Mouse (Mus musculus) stomach, postnatal 0 days (tissue): ENCODE data around the gene Atp5h. TPM values are rescaled to one million over a fixed set of nuclear protein-coding genes. Genes with fewer than 3 reads are reported as not detected.
A peak's percentile ranks its signal among the peaks of the same experiment; 100 is the strongest.

Experiments
- ATAC-seq: fragments of 200-750 bp; cut with Nextera tagmentation; 2 replicates; pipeline ENCODE4 v1.8.0; 2017; ENCODE audit not compliant: low FRiP score, low TSS enrichment
- DNase-seq: peaks from one replicate; pipeline ENCODE4 v3.0.0-alpha.2; 2016; ENCODE audit warnings: low spot score
- H3K27ac ChIP-seq: fragments of 300-500 bp; sonication (generic); replicated peaks from 2 replicates; pipeline ENCODE4 v1.5.1; 2014; ENCODE audit warnings: mild to moderate bottlenecking, control low read depth
- H3K27me3 ChIP-seq: fragments of 300-500 bp; sonication (generic); 2 replicates; pipeline ENCODE4 v1.6.1; 2014; ENCODE audit warnings: low read length; ENCODE audit not compliant: control insufficient read depth, insufficient read depth
- H3K36me3 ChIP-seq: fragments of 300-500 bp; sonication (generic); 2 replicates; pipeline ENCODE4 v1.6.1; 2014; ENCODE audit warnings: low read length, mixed read lengths; ENCODE audit not compliant: control insufficient read depth, insufficient read depth
- H3K4me1 ChIP-seq: fragments of 300-500 bp; sonication (generic); replicated peaks from 2 replicates; pipeline ENCODE4 v1.6.1; 2014; ENCODE audit warnings: antibody characterized with exemption; ENCODE audit not compliant: control insufficient read depth, insufficient read depth
- H3K4me2 ChIP-seq: fragments of 300-500 bp; sonication (generic); replicated peaks from 2 replicates; pipeline ENCODE4 v1.6.1; 2014; ENCODE audit warnings: low read depth, mild to moderate bottlenecking, control low read depth, moderate library complexity
- H3K4me3 ChIP-seq: fragments of 300-500 bp; sonication (generic); 2 replicates; pipeline ENCODE4 v1.5.1; 2014; ENCODE audit warnings: low read depth, low read length, control low read depth
- H3K9ac ChIP-seq: fragments of 300-500 bp; sonication (generic); 2 replicates; pipeline ENCODE4 v1.6.1; 2014; ENCODE audit warnings: mild to moderate bottlenecking, low read length, control low read depth, mixed read lengths
- H3K9me3 ChIP-seq: fragments of 300-500 bp; sonication (generic); 2 replicates; pipeline ENCODE4 v1.6.1; 2016; ENCODE audit warnings: low read length; ENCODE audit not compliant: control insufficient read depth
- CTCF ChIP-seq: IDR thresholded peaks from 2 replicates; pipeline ENCODE4 v1.5.1; 2016; ENCODE audit warnings: antibody characterized with exemption, low read depth, mild to moderate bottlenecking, moderate library complexity
- EP300 ChIP-seq: optimal IDR thresholded peaks from 2 replicates; pipeline ENCODE3; 2016; ENCODE audit warnings: antibody characterized with exemption
- WGBS: fragments of 180-500 bp; shearing (Covaris S2); extraction: QIAGEN DNeasy Blood & Tissue Kit; methylation state at CpG from one replicate; pipeline ENCODE4 v1.1.7; 2014; 5-methylcytosine and 5-hydroxymethylcytosine counted together
- polyA plus RNA-seq: library from polyadenylated mRNA; unstranded; fragments of >200 nt; fragmentation: Nextera tagmentation; extraction: Ambion mirVana; gene quantifications from 2 replicates; pipeline ENCODE4 v1.2.1, GENCODE M21; 2015

Atp5h gene
- polyA plus RNA-seq, 1 experiment from 2014 or later: 916 TPM

- H3K36me3 ChIP-seq: peaks cover 17% of the 10 kb centered on the region
- H3K9me3 ChIP-seq: no peaks in the 10 kb centered on the region
- no peak overlapping the region for H3K4me2 ChIP-seq
- H3K4me3 ChIP-seq: no peak overlapping the region
- 35% methylated on average over 20 of the region's 20 CpGs for WGBS
- no peaks in the 10 kb centered on the region for H3K4me1 ChIP-seq
- peak; percentile 89 for TF ChIP-seq CTCF
- TF ChIP-seq EP300: no peak
- DNase-seq: peak; percentile 78
- H3K9ac ChIP-seq: no peak overlapping the region
- H3K27me3 ChIP-seq: no peaks in the 10 kb centered on the region
- peak; percentile 62 for ATAC-seq
- H3K27ac ChIP-seq: 0 out of 2 replicates have a peak overlapping the region, but pooled peaks have one; percentile 40
These were observed 7.9 kb upstream of the Atp5h start for GRCm38 (mm10) chr11:115427482-115428331.

- peaks cover 14% of the 10 kb centered on the region for H3K36me3 ChIP-seq
- no peaks in the 10 kb centered on the region for H3K27me3 ChIP-seq
- TF ChIP-seq EP300 (no peak), CTCF (no peak)
- DNase-seq (no peak), ATAC-seq (no peak)
- H3K4me3 ChIP-seq: no peak overlapping the region
- 87% methylated on average over 6 of the region's 6 CpGs for WGBS
- H3K9me3 ChIP-seq: no peaks in the 10 kb centered on the region
- no peak overlapping the region for H3K9ac ChIP-seq
- H3K4me2 ChIP-seq: no peak overlapping the region
- peaks cover 5% of the 10 kb centered on the region; the same call in 1 of the 2 replicates for H3K4me1 ChIP-seq
- no peak overlapping the region for H3K27ac ChIP-seq
These were observed 5.9 kb upstream of the Atp5h start for GRCm38 (mm10) chr11:115425671-115426070.

- H3K4me1 ChIP-seq: peaks cover 5% of the 10 kb centered on the region; the same call in 1 of the 2 replicates
- ATAC-seq (no peak), DNase-seq (no peak)
- no peak overlapping the region for H3K27ac ChIP-seq
- H3K9ac ChIP-seq: no peak overlapping the region
- WGBS: 90% methylated on average over 7 of the region's 7 CpGs
- peaks cover 5% of the 10 kb centered on the region for H3K36me3 ChIP-seq
- H3K4me2 ChIP-seq: no peak overlapping the region
- H3K4me3 ChIP-seq: no peak overlapping the region
- H3K27me3 ChIP-seq: no peaks in the 10 kb centered on the region
- H3K9me3 ChIP-seq: no peaks in the 10 kb centered on the region
- TF ChIP-seq EP300: no peak
- no peak for TF ChIP-seq CTCF
These were observed 4.9 kb upstream of the Atp5h start for GRCm38 (mm10) chr11:115424666-115425065.

- DNase-seq: no peak
- no peak overlapping the region for H3K4me3 ChIP-seq
- no peaks in the 10 kb centered on the region for H3K9me3 ChIP-seq
- H3K27ac ChIP-seq: no peak overlapping the region
- WGBS: 71% methylated on average over 3 of the region's 3 CpGs
- TF ChIP-seq CTCF (no peak), EP300 (no peak)
- no peak overlapping the region for H3K4me2 ChIP-seq
- no peak overlapping the region for H3K9ac ChIP-seq
- H3K36me3 ChIP-seq: peaks cover 3% of the 10 kb centered on the region; the same call in 1 of the 2 replicates
- no peaks in the 10 kb centered on the region for H3K27me3 ChIP-seq
- no peak for ATAC-seq
- peaks cover 8% of the 10 kb centered on the region; the same call in 1 of the 2 replicates for H3K4me1 ChIP-seq
These were observed 3.3 kb upstream of the Atp5h start for GRCm38 (mm10) chr11:115423091-115423490.

GRCm38 (mm10) chr11:115421972-115422371 is 2.2 kb upstream of the Atp5h start:
- TF ChIP-seq CTCF (no peak), EP300 (no peak)
- DNase-seq (no peak), ATAC-seq (no peak)
- no peak overlapping the region for H3K4me3 ChIP-seq
- peaks cover 8% of the 10 kb centered on the region; the same call in 1 of the 2 replicates for H3K4me1 ChIP-seq
- H3K9ac ChIP-seq: no peak overlapping the region
- 84% methylated on average over 16 of the region's 16 CpGs for WGBS
- H3K36me3 ChIP-seq: peaks cover 3% of the 10 kb centered on the region; the same call in 1 of the 2 replicates
- no peaks in the 10 kb centered on the region for H3K9me3 ChIP-seq
- no peaks in the 10 kb centered on the region for H3K27me3 ChIP-seq
- H3K27ac ChIP-seq: no peak overlapping the region
- H3K4me2 ChIP-seq: 0 out of 2 replicates have a peak overlapping the region, but pooled peaks have one; percentile 11

- no peak for DNase-seq
- no peak overlapping the region for H3K9ac ChIP-seq
- peak overlapping the region; percentile 88; the same call in 1 of the 2 replicates for H3K4me3 ChIP-seq
- H3K9me3 ChIP-seq: no peaks in the 10 kb centered on the region
- no peak for ATAC-seq
- H3K4me2 ChIP-seq: peak overlapping the region; percentile 97; the same call in 1 of the 2 replicates
- peaks cover 8% of the 10 kb centered on the region; the same call in 1 of the 2 replicates for H3K4me1 ChIP-seq
- TF ChIP-seq EP300: no peak
- TF ChIP-seq CTCF: no peak
- 28% methylated on average over 1 of the region's 1 CpGs for WGBS
- no peaks in the 10 kb centered on the region for H3K27me3 ChIP-seq
- no peak overlapping the region for H3K27ac ChIP-seq
- H3K36me3 ChIP-seq: peaks cover 4% of the 10 kb centered on the region
These were observed 1.6 kb upstream of the Atp5h start for GRCm38 (mm10) chr11:115421328-115421727.
